Mouse (Mus musculus) liver, embryonic 12.5 days (tissue): ENCODE results near the gene Pard3. TPM values are rescaled to one million over a fixed set of nuclear protein-coding genes. Genes with fewer than 3 reads are reported as not detected.

Experiments used
- ATAC-seq: fragments of 200-750 bp; cut with Nextera tagmentation; 2 replicates; pipeline ENCODE4 v1.8.0; 2017; ENCODE audit warnings: moderate number of reproducible peaks, mild to moderate bottlenecking, moderate library complexity
- H3K27ac ChIP-seq: fragments of 300-500 bp; sonication (generic); 2 replicates; pipeline ENCODE4 v1.5.1; 2016; ENCODE audit warnings: mild to moderate bottlenecking
- H3K27me3 ChIP-seq: fragments of 300-500 bp; sonication (generic); replicated peaks from 2 replicates; pipeline ENCODE4 v1.6.1; 2016; ENCODE audit warnings: mild to moderate bottlenecking, moderate library complexity
- H3K36me3 ChIP-seq: fragments of 300-500 bp; sonication (generic); 2 replicates; pipeline ENCODE4 v1.6.1; 2016; ENCODE audit warnings: mild to moderate bottlenecking, moderate library complexity
- H3K4me1 ChIP-seq: fragments of 300-500 bp; sonication (generic); 2 replicates; pipeline ENCODE4 v1.6.1; 2016
- H3K4me2 ChIP-seq: fragments of 300-500 bp; sonication (generic); 2 replicates; pipeline ENCODE4 v1.6.1; 2016; ENCODE audit warnings: mild to moderate bottlenecking, moderate library complexity
- H3K4me3 ChIP-seq: fragments of 300-500 bp; sonication (generic); 2 replicates; pipeline ENCODE4 v1.5.1; 2016; ENCODE audit warnings: mild to moderate bottlenecking, moderate library complexity
- H3K9ac ChIP-seq: fragments of 300-500 bp; sonication (generic); 2 replicates; pipeline ENCODE4 v1.6.1; 2016; ENCODE audit warnings: mild to moderate bottlenecking, moderate library complexity
- H3K9me3 ChIP-seq: fragments of 300-500 bp; sonication (generic); replicated peaks from 2 replicates; pipeline ENCODE4 v1.6.1; 2016; ENCODE audit warnings: mild to moderate bottlenecking, moderate library complexity
- WGBS: fragments of 180-500 bp; shearing (Covaris S2); methylation state at CpG from one replicate; pipeline ENCODE4 v1.1.7; 2016; ENCODE audit not compliant: insufficient replicate concordance; 5-methylcytosine and 5-hydroxymethylcytosine counted together
- polyA plus RNA-seq: library from polyadenylated mRNA; unstranded; fragments of >200 nt; fragmentation: Nextera tagmentation; extraction: Ambion mirVana; gene quantifications from 2 replicates; pipeline ENCODE4 v1.2.1, GENCODE M21; 2016

The Pard3 gene
- polyA plus RNA-seq, 1 experiment from 2014 or later: 8.5 TPM

DNA sequence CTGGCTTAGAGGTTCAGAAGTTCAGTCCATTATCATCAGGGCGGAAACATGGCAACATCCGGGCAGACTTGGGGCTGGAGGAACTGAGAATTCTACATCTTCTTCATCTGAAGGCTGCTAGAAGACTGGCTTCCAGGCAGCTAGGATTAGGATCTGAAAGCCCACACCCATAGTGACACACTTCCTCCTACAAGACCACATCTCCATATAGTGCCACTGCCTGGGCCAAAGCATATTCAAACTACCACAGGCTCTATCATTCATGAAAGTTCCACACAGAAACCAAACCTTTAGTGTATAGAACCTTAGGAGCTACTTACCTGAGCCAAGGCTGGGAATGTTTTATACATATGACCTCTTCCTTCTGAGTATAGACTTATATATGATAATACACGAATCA is 476.6 kb downstream of the Pard3 start:
- H3K4me1 ChIP-seq: peaks cover 7% of the 10 kb centered on the region; the same call in 1 of the 2 replicates
- no peak overlapping the region for H3K4me2 ChIP-seq
- no peak overlapping the region for H3K4me3 ChIP-seq

DNA sequence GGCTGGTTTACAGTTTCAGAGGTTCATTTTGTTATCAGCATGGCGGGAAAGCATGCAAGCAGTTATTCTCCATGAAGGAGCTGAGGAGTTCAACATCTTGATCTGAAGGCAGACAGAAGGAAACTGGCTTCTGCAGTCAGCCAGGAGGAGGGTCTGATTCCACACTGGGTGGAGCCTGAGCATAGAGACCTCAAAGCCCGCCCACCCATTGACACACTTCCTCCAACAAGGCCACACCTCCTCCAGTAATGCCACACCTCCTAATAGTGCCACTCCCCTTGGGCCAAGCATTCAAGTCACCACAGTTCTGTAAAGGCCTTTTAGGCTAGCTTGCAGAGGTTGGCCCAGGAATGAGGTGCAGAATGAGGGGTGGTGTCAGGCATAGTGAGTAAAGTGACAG is 478.5 kb downstream of the Pard3 start:
- 60% methylated on average over 2 of the region's 2 CpGs for whole genome bisulfite sequencing
- no peak overlapping the region for H3K4me2 ChIP-seq
- peak; percentile 86 for ATAC-seq

More for the DNA sequence above, 476.6 kb downstream of the Pard3 start:
- Histone ChIP-seq H3K27ac (no peak overlapping the region), H3K27me3 (no peaks in the 10 kb centered on the region), H3K36me3 (no peaks in the 10 kb centered on the region), H3K9ac (no peak overlapping the region), H3K9me3 (no peaks in the 10 kb centered on the region)
- ATAC-seq: no peak
- 54% methylated on average over 3 of the region's 3 CpGs for WGBS

DNA sequence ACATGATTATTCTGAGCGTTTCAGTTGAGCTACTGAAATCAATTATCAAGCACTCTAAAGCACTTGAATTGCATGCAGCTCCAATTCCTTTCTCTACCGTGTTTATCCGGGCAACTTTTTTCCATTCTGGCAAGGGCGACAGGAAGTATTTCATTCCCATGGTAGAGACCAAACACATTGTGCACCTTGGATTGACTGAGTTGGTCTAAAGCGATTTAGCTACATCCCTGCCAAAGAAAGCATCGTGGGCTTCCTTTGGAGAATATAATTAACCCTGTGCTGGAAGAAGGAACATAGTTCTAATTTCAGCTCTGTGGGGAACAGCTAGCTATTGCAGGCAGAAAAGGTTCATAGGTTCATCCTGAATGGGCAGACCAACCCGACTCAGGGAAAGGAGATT is 480.0 kb downstream of the Pard3 start:
- 66% methylated on average over 7 of the region's 7 CpGs for WGBS

More for the DNA sequence above, 478.5 kb downstream of the Pard3 start:
- no peak overlapping the region for H3K9ac ChIP-seq
- H3K4me1 ChIP-seq: peaks cover 7% of the 10 kb centered on the region; the same call in 1 of the 2 replicates
- H3K4me3 ChIP-seq: no peak overlapping the region
- H3K9me3 ChIP-seq: no peaks in the 10 kb centered on the region
- H3K27ac ChIP-seq: no peak overlapping the region
- H3K27me3 ChIP-seq: no peaks in the 10 kb centered on the region
- H3K36me3 ChIP-seq: no peaks in the 10 kb centered on the region

DNA sequence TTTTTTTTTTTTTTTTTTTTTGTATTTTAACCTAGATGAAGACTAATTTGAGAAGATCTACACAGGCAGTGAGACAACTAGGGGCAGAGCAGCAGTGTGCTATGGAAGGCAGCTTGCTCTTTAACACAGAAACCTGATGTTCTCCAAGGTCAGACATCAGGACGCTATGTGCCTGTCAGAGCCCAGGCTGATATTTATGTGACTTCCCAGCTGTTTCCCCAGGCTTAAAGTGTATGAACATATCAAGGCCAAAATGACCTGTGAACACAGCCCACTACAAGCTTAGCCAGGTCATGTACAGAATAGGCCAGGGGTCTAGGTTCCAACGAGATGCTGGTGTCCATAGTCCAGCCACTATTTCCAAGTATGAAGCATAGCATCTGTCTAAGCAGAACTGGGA is 482.5 kb downstream of the Pard3 start:
- Histone ChIP-seq H3K4me3 (no peak overlapping the region), H3K4me2 (no peak overlapping the region), H3K9me3 (no peaks in the 10 kb centered on the region), H3K27ac (no peak overlapping the region), H3K4me1 (peaks cover 7% of the 10 kb centered on the region; the same call in 1 of the 2 replicates), H3K36me3 (no peaks in the 10 kb centered on the region), H3K9ac (no peak overlapping the region), H3K27me3 (no peaks in the 10 kb centered on the region)
- WGBS: 67% methylated on average over 2 of the region's 2 CpGs
- ATAC-seq: no peak

More for the DNA sequence above, 480.0 kb downstream of the Pard3 start:
- H3K27me3 ChIP-seq: no peaks in the 10 kb centered on the region
- no peaks in the 10 kb centered on the region for H3K36me3 ChIP-seq
- peaks cover 7% of the 10 kb centered on the region; the same call in 1 of the 2 replicates for H3K4me1 ChIP-seq
- H3K9me3 ChIP-seq: no peaks in the 10 kb centered on the region
- ATAC-seq: no peak
- H3K9ac ChIP-seq: no peak overlapping the region
- H3K27ac ChIP-seq: no peak overlapping the region
- H3K4me2 ChIP-seq: no peak overlapping the region
- no peak overlapping the region for H3K4me3 ChIP-seq

DNA sequence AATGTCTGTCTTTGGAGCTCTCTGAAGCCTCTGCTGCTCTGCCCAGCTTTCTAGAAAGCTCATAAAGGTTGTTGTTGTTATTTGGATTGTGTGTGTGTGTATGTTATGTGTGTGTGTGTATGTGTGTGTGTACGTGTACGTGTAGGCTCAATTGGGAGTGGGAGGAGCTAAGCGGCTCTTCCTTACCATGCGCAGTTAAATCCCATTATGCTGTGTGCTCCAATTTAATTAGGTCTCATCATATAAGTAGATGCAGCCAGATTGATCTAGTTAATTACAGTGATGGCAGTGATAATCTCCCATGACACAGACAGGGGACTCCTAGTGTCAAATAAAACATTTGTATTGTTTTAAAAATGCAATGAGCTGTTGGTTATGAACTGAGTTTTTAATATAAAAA is 487.2 kb downstream of the Pard3 start:
- no peak overlapping the region for H3K27ac ChIP-seq
- ATAC-seq: no peak
- H3K4me2 ChIP-seq: no peak overlapping the region
- H3K36me3 ChIP-seq: no peaks in the 10 kb centered on the region
- H3K4me3 ChIP-seq: no peak overlapping the region
- H3K27me3 ChIP-seq: no peaks in the 10 kb centered on the region
- WGBS: 80% methylated on average over 4 of the region's 4 CpGs
- H3K9me3 ChIP-seq: no peaks in the 10 kb centered on the region
- H3K9ac ChIP-seq: no peak overlapping the region
- peaks cover 31% of the 10 kb centered on the region for H3K4me1 ChIP-seq

DNA sequence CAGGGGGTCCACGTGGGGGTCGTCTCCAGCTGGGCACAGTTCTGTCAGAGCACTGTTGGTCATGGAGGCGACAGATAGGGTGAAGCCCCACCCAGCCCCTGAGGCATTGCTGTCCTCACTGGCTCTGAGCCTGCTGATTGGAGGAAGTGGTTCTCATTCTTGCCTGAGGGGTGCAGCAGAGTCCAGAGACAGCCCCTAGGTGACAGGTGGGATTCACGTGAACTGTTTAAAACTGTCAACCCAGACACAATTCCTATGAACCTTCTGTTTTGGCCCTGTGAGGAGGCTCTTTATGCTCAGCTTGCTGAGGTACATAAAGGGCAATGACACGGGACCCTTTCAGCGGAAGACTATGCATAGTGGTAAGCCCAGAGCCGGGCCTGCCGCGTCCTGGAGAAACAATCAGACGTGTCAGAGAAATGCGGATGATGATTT is 488.5 kb downstream of the Pard3 start:
- 54% methylated on average over 11 of the region's 11 CpGs for WGBS
- H3K27me3 ChIP-seq: no peaks in the 10 kb centered on the region
- no peaks in the 10 kb centered on the region for H3K36me3 ChIP-seq
- H3K9ac ChIP-seq: no peak overlapping the region
- peak overlapping the region; percentile 39 for H3K4me2 ChIP-seq
- H3K4me1 ChIP-seq: peaks cover 38% of the 10 kb centered on the region
- H3K9me3 ChIP-seq: no peaks in the 10 kb centered on the region
- H3K4me3 ChIP-seq: no peak overlapping the region
- ATAC-seq: peak; percentile 85
- H3K27ac ChIP-seq: no peak overlapping the region

DNA sequence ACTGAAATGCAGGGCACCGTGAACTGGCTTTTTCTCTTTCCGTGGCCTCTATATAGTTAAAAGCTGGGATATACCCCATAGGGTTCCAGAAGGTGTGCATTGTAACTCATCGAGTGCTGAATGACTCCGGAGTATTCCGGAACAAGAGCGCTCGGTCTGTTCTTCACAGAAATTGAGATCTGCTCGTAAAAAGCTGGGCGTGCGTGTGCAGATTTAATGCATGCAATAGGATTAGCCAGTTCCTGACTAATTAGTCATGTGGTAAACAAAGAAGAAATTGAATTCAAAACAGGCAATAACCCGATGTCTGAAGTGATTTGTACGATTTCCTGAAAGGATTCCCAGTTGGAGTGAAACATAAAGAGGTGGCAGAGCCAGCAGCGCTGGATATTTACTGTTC is 489.1 kb downstream of the Pard3 start:
- Histone ChIP-seq H3K27me3 (no peaks in the 10 kb centered on the region), H3K9ac (no peak overlapping the region), H3K4me2 (no peak overlapping the region), H3K36me3 (no peaks in the 10 kb centered on the region), H3K9me3 (no peaks in the 10 kb centered on the region), H3K27ac (no peak overlapping the region), H3K4me1 (peaks cover 38% of the 10 kb centered on the region), H3K4me3 (no peak overlapping the region)
- no peak for ATAC-seq
- WGBS: 84% methylated on average over 13 of the region's 13 CpGs

DNA sequence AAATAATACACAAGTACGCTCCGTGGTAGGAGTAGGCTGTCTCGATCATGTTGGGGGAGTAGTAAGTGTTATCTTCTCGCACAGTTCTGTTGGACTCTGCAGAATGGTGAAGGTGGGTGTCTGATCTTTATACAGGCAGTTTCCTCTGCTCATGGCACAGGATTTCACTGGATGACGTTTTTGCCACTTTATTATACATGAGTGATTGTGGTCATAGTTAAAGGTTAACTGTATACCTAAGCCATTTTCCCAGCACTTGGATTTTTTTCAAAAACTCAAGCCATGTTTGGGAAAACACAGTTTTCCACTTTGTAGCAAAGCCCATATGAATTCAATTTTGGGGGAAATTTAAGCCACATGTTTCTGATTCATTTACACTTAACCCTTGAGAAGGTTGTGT is 489.9 kb downstream of the Pard3 start:
- Histone ChIP-seq H3K4me2 (no peak overlapping the region), H3K9ac (no peak overlapping the region), H3K27ac (no peak overlapping the region), H3K27me3 (no peaks in the 10 kb centered on the region), H3K9me3 (no peaks in the 10 kb centered on the region), H3K4me3 (no peak overlapping the region), H3K36me3 (no peaks in the 10 kb centered on the region), H3K4me1 (peaks cover 38% of the 10 kb centered on the region)
- peak; percentile 55; the same call in 1 of the 2 replicates for ATAC-seq
- 29% methylated on average over 5 of the region's 5 CpGs for WGBS

DNA sequence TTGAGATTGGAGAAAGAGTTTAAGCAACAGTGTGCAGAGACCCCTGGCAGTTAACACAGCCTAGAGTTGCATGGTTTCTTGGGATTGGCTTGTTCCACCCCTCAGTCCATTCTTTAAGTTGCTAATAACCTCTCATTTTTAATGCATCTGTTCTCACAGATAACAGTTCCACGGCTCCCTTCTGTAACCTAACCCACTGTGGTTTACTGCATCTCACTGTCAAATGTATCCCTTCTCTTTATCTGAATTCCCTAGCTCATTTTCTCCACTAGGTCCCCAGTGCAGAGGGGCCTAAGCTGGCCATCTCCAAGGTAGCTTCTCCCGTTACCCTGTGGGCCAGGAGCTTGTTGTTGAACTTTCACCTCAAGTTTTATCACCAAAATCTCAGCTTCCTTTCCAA is 492.1 kb downstream of the Pard3 start:
- Histone ChIP-seq H3K36me3 (no peaks in the 10 kb centered on the region), H3K4me1 (peaks cover 35% of the 10 kb centered on the region), H3K9ac (no peak overlapping the region), H3K4me2 (no peak overlapping the region), H3K27ac (no peak overlapping the region), H3K9me3 (no peaks in the 10 kb centered on the region), H3K4me3 (no peak overlapping the region), H3K27me3 (no peaks in the 10 kb centered on the region)
- peak; percentile 53 for ATAC-seq
- 17% methylated on average over 2 of the region's 2 CpGs for WGBS

DNA sequence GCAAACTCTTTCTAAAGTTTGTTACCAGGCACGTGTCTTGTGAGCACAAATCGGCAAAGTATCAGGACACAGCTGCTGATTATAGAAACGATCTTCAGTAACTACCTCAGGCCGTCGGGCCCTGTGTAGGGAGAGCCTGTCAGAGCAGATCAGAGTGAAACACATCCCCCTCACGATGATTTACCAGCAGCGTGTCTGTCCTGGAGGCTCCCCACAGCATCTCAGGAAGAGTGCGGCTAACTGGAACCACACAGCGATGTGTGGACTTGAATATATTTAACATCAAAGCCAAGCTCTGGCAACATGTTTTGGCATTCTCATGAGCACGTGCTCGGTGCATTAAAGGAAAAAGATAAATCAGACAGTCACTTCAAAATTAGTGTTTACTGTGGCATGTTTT is 493.3 kb downstream of the Pard3 start:
- Histone ChIP-seq H3K4me3 (no peak overlapping the region), H3K9me3 (no peaks in the 10 kb centered on the region), H3K27ac (no peak overlapping the region), H3K27me3 (no peaks in the 10 kb centered on the region), H3K4me2 (no peak overlapping the region), H3K36me3 (no peaks in the 10 kb centered on the region), H3K4me1 (peaks cover 29% of the 10 kb centered on the region), H3K9ac (no peak overlapping the region)
- no peak for ATAC-seq
- 61% methylated on average over 11 of the region's 11 CpGs for WGBS

DNA sequence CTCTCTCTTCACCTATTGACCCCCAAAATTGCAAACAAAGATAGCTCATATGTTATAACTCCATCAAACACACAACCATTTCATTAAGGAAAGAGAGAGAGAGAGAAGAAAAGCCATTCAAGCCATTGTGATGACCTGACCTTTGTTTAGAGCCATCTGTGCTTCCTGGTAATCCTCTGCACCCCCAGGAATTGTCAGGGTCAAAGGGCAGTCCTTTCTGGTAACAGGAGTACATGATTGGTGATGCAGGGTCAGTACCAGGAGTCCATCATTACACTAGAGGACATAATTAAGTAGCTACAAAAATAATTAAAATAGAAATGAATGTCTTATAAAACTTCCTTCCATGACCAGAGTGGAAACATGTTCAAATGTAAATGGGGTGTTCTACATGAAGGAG is 493.9 kb downstream of the Pard3 start:
- ATAC-seq: no peak
- Histone ChIP-seq H3K27me3 (no peaks in the 10 kb centered on the region), H3K4me1 (peaks cover 23% of the 10 kb centered on the region), H3K4me3 (no peak overlapping the region), H3K9ac (no peak overlapping the region), H3K4me2 (no peak overlapping the region), H3K9me3 (no peaks in the 10 kb centered on the region), H3K36me3 (no peaks in the 10 kb centered on the region), H3K27ac (no peak overlapping the region)

DNA sequence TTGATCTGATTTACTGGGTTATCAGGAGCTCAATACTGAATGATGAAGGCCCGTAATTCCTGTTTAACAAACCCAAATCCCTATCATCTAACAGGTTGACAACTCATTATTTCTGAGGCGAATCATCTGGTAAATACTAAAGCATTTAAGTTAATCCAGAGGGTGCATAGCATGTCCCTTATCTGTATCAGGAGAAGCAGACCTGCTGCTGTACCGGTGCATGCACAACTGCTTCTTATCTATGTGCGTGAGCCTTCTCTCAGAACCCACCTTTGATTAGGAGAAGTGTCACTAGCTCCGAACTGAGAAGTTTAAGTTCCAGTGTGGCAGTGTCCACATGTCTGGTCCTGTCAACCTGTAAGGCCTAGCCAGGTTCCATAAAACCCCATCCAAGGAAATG is 499.9 kb downstream of the Pard3 start:
- Histone ChIP-seq H3K4me2 (no peak overlapping the region), H3K4me1 (peaks cover 8% of the 10 kb centered on the region), H3K9me3 (no peaks in the 10 kb centered on the region), H3K36me3 (no peaks in the 10 kb centered on the region), H3K27me3 (no peaks in the 10 kb centered on the region), H3K4me3 (no peak overlapping the region), H3K27ac (no peak overlapping the region), H3K9ac (no peak overlapping the region)
- peak; percentile 85 for ATAC-seq
- 28% methylated on average over 5 of the region's 5 CpGs for WGBS

DNA sequence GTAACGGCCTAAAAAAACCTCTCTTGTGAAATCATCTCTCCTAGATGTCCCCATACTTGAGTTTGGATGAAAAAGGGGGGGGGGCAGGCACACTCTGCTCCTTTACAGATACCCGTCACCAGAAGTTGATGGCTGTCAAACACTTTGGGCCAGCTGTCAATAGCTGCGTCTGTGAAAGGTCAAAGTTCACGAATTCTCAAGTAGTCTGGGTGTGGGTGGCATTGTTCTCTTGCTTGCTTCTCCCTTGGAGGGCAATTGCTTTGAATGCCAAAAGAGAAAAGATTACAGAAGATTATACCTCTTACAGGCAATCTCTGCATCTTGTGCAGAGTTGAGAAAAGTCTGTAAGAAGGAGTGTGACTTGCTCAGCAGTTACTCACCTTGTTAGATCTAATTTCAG is 500.7 kb downstream of the Pard3 start:
- H3K4me1 ChIP-seq: peaks cover 8% of the 10 kb centered on the region
- no peak overlapping the region for H3K27ac ChIP-seq
- no peak overlapping the region for H3K4me3 ChIP-seq
- H3K36me3 ChIP-seq: no peaks in the 10 kb centered on the region
- H3K9me3 ChIP-seq: no peaks in the 10 kb centered on the region
- no peaks in the 10 kb centered on the region for H3K27me3 ChIP-seq
- no peak for ATAC-seq
- H3K9ac ChIP-seq: no peak overlapping the region
- no peak overlapping the region for H3K4me2 ChIP-seq
- 68% methylated on average over 4 of the region's 4 CpGs for WGBS
